Mouse (Mus musculus) cortical plate, adult 2 months (tissue): ENCODE results near the gene Spaca6.

Experiments
- CTCF ChIP-seq: fragments of 200-500 bp; IDR thresholded peaks from 2 replicates; pipeline ENCODE4 v1.5.1; 2011; ENCODE audit warnings: mild to moderate bottlenecking, control low read depth, low read length; ENCODE audit not compliant: insufficient read depth; ENCODE audit errors: extremely low read depth
- POLR2A ChIP-seq: fragments of 200-500 bp; IDR thresholded peaks from 2 replicates; pipeline ENCODE4 v1.6.1; 2011; ENCODE audit warnings: mild to moderate bottlenecking, low read length, control low read depth; ENCODE audit not compliant: insufficient read depth; ENCODE audit errors: extremely low read depth

DNA sequence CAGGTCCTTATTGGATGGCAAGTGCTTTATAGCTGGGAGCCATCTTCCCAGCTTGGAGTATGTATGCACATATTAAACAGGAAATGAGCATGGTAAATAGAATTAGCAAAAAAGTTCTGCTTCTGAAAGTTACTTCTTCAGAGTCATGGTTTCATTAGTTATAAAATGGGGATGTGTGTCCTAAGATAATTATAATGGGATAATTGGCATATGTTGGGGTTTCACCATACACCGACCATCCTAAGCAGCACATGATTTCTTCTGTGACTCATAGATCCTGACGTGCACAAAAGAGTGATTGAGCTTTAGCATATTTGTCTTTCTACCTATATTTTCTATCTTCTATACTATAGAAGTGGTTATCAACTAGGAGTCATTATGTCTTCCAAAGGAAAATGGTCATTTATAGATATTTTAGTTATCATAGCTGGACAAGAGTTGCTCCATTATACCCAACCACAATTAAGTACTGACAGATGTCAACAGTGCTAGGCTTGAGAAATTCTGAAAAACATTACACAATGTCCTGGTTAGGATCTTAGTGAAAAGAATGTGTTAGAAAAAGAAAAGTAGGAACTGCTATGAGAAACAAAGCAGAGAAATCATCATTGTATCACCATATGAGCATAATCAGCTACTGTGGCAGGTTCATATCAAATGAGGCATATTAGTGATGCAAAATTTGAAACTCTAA lies 62.9 kb downstream of the Spaca6 start:
- TF ChIP-seq POLR2A (no peak), CTCF (no peak)
